Mouse (Mus musculus): ENCODE measurements at regions not wholly inside any gene's neighbourhood (a gene's known extent, or its start where the extent isn't known, plus 50 kb on each side); places are given as distances from the start of the nearest gene placed in this dataset.

DNA sequence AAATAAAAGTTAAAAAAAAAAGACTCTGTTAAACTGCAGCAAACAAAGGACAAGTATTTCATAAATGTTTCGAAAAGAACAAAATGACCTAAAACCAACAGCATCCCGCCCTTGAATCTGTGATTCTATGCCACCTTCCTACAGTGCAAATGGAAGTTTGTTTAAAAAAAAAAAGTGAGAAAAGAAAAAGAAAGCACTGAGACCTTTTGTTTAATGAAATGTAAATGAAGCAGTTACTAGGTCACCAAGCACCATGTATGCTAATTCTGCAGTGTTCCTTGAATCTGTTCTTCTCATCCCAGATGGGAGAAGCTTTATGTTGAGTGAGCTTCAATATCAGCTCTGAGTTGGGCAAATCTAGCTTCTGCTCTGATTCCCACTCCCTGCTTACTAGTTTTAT lies 64.8 kb downstream of the Dnajb9 start:
- Histone ChIP-seq H3K4me3 (no peak overlapping the region), H3K9ac (no peak overlapping the region), H3K9me3 (no peaks in the 10 kb centered on the region; the same call in 1 of the 2 replicates), H3K4me1 (replicated peaks) (no peaks in the 10 kb centered on the region), H3K27me3 (no peaks in the 10 kb centered on the region), H3K4me2 (no peak overlapping the region), H3K36me3 (no peaks in the 10 kb centered on the region), H3K27ac (replicated peaks) (no peak overlapping the region)
- 97% methylated on average over 2 of the region's 2 CpGs for WGBS
- no peak for ATAC-seq (ENCODE audit: low FRiP score, low read depth)

DNA sequence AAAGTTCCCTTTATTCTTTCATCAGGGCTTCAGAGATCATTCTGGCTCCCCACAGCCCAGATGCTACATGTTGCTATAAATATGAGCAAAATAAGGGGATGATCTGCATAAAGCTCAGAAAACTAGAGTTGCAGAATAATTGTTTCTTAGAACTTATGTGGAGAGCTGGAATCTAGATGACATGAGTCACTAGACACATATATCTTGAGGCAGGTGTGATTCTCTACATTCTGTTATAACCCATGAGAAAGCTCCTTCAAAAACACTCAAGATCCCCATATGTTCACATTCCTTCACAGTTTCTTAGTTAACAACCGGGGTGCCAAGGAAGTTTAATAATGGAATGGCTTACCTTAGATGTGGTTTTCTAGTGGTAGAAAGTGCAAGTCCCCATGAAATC lies 71.1 kb downstream of the Dnajb9 start:
- no peak for ATAC-seq (ENCODE audit: low FRiP score, low read depth)
- Histone ChIP-seq H3K4me3 (no peak overlapping the region), H3K27ac (replicated peaks) (no peak overlapping the region), H3K9me3 (no peaks in the 10 kb centered on the region), H3K4me1 (replicated peaks) (no peaks in the 10 kb centered on the region), H3K27me3 (no peaks in the 10 kb centered on the region), H3K4me2 (no peak overlapping the region), H3K9ac (no peak overlapping the region), H3K36me3 (no peaks in the 10 kb centered on the region)
- 95% methylated on average over 1 of the region's 1 CpGs for whole genome bisulfite sequencing

DNA sequence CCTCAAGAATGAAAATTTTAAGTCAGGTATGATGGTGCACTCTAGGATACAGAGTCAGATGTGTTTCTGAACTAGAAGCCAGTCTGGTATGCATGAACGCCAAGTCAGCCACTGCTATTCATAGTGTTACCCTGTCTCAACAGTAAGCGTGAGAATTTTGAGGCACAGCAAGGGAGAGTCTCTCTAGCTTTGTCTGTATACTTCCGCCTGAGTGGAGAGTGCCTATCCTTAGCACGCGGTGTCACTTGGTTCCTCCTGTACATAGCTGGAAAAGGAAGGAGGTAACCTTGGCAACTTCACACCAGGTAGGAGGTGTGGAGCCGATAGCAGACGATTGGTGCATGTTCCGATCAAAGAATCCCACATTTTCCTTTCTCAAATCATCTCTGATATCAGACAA lies 81.3 kb downstream of the Dnajb9 start:
- Histone ChIP-seq H3K9me3 (no peaks in the 10 kb centered on the region), H3K36me3 (no peaks in the 10 kb centered on the region), H3K4me2 (no peak overlapping the region), H3K4me1 (replicated peaks) (no peaks in the 10 kb centered on the region), H3K9ac (no peak overlapping the region), H3K27me3 (no peaks in the 10 kb centered on the region), H3K27ac (replicated peaks) (no peak overlapping the region), H3K4me3 (no peak overlapping the region)
- 82% methylated on average over 8 of the region's 8 CpGs for WGBS
- ATAC-seq (ENCODE audit: low FRiP score, low read depth) = no peak

DNA sequence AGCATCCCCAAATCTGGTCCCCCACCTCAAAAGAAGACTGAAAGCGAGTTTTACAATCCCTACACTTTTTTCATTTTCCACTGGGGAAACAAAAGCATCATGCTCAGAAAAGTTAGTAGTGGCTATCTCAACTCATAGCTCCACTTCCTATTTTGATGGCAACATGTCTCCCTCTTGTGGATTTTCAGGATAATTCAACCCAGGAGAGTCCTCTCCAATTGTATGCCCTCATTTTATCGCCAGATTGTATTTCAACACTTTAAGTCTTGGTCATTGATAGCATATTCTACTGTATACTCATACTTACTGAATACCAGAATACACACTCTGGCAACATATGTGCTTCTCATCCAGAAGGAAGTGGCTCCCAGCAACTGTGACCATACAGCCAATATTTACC lies 105.0 kb downstream of the Dnajb9 start:
- ATAC-seq (ENCODE audit: low FRiP score, low read depth) = no peak
- H3K36me3 ChIP-seq = no peaks in the 10 kb centered on the region
- H3K4me3 ChIP-seq = no peak overlapping the region
- H3K4me1 ChIP-seq (replicated peaks) = no peaks in the 10 kb centered on the region
- no peak overlapping the region for H3K9ac ChIP-seq
- WGBS = 44% methylated on average over 2 of the region's 2 CpGs
- no peaks in the 10 kb centered on the region for H3K27me3 ChIP-seq
- no peak overlapping the region for H3K27ac ChIP-seq (replicated peaks)
- H3K9me3 ChIP-seq = no peaks in the 10 kb centered on the region
- H3K4me2 ChIP-seq = no peak overlapping the region

DNA sequence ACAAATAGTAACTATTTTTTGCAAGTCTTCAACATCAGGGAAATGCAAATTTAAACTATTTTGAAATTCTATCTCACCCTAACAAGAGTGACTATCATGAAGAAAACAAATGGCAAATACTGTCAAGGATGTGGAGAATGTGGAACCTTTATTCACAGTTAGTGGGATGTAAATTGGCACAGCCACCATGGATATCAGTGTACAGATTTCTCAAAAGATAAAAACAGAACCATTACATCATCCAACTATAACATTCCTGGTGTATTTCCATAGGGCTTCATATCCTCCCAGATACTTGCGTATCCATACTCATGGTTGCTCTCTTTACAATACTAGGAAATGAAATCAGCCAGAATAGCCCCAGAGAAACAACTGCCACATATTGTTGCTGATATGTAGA lies 110.9 kb downstream of the Dnajb9 start:
- Histone ChIP-seq H3K36me3 (no peaks in the 10 kb centered on the region), H3K9ac (no peak overlapping the region), H3K27me3 (no peaks in the 10 kb centered on the region), H3K27ac (replicated peaks) (no peak overlapping the region), H3K4me1 (replicated peaks) (no peaks in the 10 kb centered on the region), H3K4me2 (no peak overlapping the region), H3K9me3 (no peaks in the 10 kb centered on the region), H3K4me3 (no peak overlapping the region)
- ATAC-seq (ENCODE audit: low FRiP score, low read depth) = no peak
- 91% methylated on average over 1 of the region's 1 CpGs for whole genome bisulfite sequencing

DNA sequence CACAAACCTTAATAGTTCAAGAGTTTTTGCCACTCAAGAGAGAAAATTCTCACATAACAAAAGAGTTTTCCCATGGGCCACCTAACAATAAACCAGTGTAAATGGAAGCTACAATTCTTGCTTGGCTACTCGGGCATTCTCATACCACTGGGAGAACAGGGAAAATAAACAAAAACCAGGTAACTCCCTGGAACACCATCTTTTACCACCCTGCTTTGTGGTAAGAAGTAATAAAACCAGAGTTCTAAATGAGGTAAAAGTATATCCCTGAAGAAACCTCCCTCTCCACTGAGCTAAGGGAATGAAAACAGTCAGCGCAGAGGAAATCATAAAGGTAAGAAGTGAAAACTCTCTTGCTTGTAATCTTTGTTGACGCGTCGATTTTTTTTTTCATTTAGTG lies 138.4 kb downstream of the Dnajb9 start:
- Histone ChIP-seq H3K4me2 (no peak overlapping the region), H3K4me3 (no peak overlapping the region), H3K27me3 (no peaks in the 10 kb centered on the region), H3K27ac (replicated peaks) (no peak overlapping the region), H3K9ac (no peak overlapping the region), H3K36me3 (no peaks in the 10 kb centered on the region), H3K4me1 (replicated peaks) (no peaks in the 10 kb centered on the region), H3K9me3 (no peaks in the 10 kb centered on the region)
- 90% methylated on average over 5 of the region's 5 CpGs for WGBS
- ATAC-seq (ENCODE audit: low FRiP score, low read depth) = no peak

DNA sequence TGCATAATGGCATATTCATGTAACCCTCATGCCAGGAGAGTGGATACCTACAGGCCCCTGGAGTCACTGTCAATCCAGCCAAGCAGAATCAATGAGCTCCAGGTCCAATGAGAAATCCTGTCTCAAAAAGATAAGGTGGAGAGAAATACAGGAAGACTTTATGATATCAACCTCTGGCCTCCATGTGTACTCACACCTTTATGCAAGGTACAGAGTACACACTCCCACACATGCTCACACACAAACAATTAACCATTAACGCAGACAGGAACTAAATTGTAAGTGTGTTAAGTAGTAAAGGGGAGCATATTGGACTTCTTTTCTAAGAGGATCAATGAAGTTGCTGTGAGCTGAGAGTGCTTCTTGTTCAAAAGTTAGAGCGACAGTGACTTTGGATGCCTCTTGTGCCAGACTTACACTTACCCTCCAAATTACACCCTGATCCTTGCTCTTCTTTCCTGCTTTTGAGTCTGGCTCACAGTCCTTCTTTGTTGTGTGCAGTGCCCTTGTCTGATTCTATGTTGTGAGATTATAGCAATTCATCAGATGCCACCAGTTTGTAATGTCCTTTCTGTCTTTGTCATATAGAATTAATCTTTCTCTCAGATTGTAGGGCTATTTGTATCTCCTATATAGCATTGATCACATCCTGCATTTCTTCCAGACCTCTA lies 153.5 kb downstream of the Dnajb9 start:
- WGBS = 95% methylated on average over 2 of the region's 2 CpGs
- Histone ChIP-seq H3K4me3 (no peak overlapping the region), H3K27ac (replicated peaks) (no peak overlapping the region), H3K4me1 (replicated peaks) (no peaks in the 10 kb centered on the region), H3K4me2 (no peak overlapping the region), H3K27me3 (no peaks in the 10 kb centered on the region), H3K9ac (no peak overlapping the region), H3K9me3 (no peaks in the 10 kb centered on the region), H3K36me3 (no peaks in the 10 kb centered on the region)
- ATAC-seq (ENCODE audit: low FRiP score, low read depth) = no peak

DNA sequence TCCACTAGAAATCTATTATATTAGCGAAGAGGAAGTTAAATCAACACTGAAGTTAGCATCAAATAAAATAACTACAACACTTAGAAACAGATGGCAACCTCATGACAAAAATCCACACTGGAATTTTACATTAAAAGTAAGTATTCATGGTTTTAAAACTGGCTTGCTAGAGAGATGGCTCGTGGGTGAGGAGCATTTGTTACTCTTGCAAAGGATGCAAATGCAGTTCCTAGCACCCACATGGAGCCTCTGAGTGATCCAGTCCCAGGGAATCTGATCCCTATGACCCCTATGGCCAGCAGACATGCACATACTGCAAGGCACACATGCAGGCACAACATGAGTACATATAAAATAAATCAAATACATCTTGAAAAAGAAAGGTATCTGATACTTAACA lies 164.3 kb downstream of the Dnajb9 start:
- H3K4me3 ChIP-seq = no peak overlapping the region
- ATAC-seq (ENCODE audit: low FRiP score, low read depth) = no peak
- no peaks in the 10 kb centered on the region for H3K27me3 ChIP-seq
- no peak overlapping the region for H3K4me2 ChIP-seq
- H3K9me3 ChIP-seq = no peaks in the 10 kb centered on the region
- H3K9ac ChIP-seq = no peak overlapping the region
- H3K36me3 ChIP-seq = no peaks in the 10 kb centered on the region
- no peak overlapping the region for H3K27ac ChIP-seq (replicated peaks)
- WGBS = 78% methylated on average over 2 of the region's 2 CpGs
- H3K4me1 ChIP-seq (replicated peaks) = no peaks in the 10 kb centered on the region

DNA sequence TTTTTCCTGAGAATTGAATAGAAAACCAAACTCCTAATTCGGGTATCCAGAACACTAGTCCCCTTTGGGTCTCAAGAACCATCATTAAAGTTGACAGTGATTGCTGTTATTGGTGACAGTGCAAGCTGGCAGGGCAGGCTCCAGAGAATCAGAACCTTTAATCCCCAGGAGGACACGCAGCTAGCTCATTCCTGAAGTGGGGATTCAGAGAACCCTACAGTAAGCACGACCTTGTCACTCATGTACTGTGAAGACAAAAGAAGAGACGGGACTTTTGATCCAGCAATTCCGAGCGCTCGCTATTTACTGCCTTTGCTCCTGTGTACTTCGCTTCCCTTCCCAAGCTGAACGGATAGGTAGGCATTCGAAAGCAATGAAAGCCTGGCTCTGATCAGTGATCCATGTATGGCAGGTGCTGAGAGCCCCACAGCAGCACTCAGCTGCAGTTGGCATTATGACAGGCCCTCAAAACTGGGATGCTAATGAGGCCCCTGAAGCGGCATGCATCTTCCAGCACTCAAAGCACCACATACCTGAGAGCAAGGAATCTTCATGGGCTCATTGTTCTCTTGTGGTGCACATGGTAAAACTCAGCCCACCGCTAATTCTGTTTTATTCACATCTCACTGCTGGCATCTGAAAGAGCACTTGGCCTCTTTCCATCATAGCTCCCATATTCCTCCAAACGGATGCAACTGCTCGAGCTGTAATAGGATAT lies 165.6 kb downstream of the Dnajb9 start:
- no peak overlapping the region; the same call in 1 of the 2 replicates for H3K27ac ChIP-seq (replicated peaks)
- peak overlapping the region; percentile 26; the same call in 1 of the 2 replicates for H3K4me2 ChIP-seq
- H3K4me1 ChIP-seq (replicated peaks) = no peaks in the 10 kb centered on the region
- H3K9ac ChIP-seq = no peak overlapping the region
- WGBS = 62% methylated on average over 14 of the region's 14 CpGs
- no peak overlapping the region for H3K4me3 ChIP-seq
- H3K27me3 ChIP-seq = no peaks in the 10 kb centered on the region
- no peaks in the 10 kb centered on the region for H3K9me3 ChIP-seq
- H3K36me3 ChIP-seq = no peaks in the 10 kb centered on the region
- ATAC-seq (ENCODE audit: low FRiP score, low read depth) = peak; percentile 73

DNA sequence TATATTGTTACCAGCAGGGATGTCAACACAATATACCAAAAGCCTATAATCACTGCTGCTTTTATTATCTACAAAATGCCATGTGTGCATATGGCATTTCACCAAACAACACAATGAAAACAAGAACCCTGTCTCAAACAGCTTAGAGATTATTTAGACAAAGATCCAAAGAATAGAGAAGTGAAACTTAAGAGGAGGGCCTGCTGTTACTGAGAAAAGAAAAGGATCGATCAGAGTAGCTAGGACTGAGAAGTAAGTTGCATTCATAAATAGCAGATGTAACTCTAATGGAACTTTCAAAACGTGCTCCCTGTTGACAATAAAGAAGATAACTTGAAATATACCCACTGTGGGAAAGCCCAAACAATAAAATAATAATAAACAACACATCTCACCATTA lies 203.3 kb downstream of the Dnajb9 start:
- H3K9ac ChIP-seq = no peak overlapping the region
- no peak overlapping the region for H3K27ac ChIP-seq (replicated peaks)
- H3K4me2 ChIP-seq = no peak overlapping the region
- H3K36me3 ChIP-seq = no peaks in the 10 kb centered on the region
- H3K27me3 ChIP-seq = no peaks in the 10 kb centered on the region
- 71% methylated on average over 2 of the region's 2 CpGs for WGBS
- H3K9me3 ChIP-seq = no peaks in the 10 kb centered on the region
- H3K4me1 ChIP-seq (replicated peaks) = no peaks in the 10 kb centered on the region
- no peak for ATAC-seq (ENCODE audit: low FRiP score, low read depth)
- no peak overlapping the region for H3K4me3 ChIP-seq

DNA sequence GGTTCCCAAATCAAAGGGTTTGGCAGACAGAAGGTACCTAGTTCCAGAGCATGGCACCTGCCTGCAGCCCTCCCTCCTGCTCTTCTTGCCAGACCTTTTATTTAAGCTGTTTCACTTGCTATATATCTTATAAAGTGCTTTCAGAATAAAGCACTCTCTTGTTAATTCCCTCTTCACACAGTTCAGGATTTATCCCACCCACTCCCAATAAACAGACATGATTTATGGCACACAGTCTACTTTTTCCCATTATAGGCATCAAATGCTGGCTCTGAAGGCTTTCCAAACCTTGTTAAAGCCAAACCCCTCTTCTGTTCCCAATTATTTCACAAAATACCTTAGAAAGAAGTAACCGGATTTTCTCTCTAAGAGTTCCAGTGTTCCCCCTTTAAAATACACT lies 226.6 kb downstream of the Dnajb9 start:
- Histone ChIP-seq H3K9me3 (no peaks in the 10 kb centered on the region), H3K4me1 (replicated peaks) (no peaks in the 10 kb centered on the region), H3K36me3 (no peaks in the 10 kb centered on the region), H3K27ac (replicated peaks) (no peak overlapping the region), H3K27me3 (no peaks in the 10 kb centered on the region), H3K4me3 (no peak overlapping the region), H3K4me2 (no peak overlapping the region), H3K9ac (no peak overlapping the region)
- 75% methylated on average over 1 of the region's 1 CpGs for WGBS
- ATAC-seq (ENCODE audit: low FRiP score, low read depth) = no peak

DNA sequence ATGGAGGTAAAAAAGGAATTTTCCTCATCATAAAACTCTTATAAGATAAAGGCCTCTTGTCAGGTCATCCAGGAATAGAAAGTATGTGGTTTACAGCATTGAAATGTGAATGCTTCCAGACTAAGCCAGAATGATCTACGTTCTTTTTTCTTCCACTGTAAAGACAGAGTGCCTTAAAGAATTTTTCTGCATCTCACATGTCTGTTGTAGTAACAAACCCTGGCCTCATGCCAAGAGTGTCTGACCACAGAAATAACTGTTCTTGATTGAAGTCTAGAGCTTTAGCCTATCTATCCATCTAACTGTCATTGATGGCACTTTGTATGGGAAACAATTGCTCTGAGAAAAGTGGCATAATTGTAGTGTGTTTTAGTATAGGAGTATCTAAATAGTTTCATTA lies 246.2 kb downstream of the Dnajb9 start:
- H3K27me3 ChIP-seq = no peaks in the 10 kb centered on the region
- no peaks in the 10 kb centered on the region for H3K4me1 ChIP-seq (replicated peaks)
- H3K4me3 ChIP-seq = no peak overlapping the region
- no peak for ATAC-seq (ENCODE audit: low FRiP score, low read depth)
- no peaks in the 10 kb centered on the region for H3K36me3 ChIP-seq
- H3K9ac ChIP-seq = no peak overlapping the region
- no peak overlapping the region for H3K4me2 ChIP-seq
- no peak overlapping the region for H3K27ac ChIP-seq (replicated peaks)
- no peaks in the 10 kb centered on the region for H3K9me3 ChIP-seq
- WGBS = 58% methylated on average over 1 of the region's 1 CpGs

Data from hindbrain, embryonic 15.5 days (tissue).